Comparison of ENCODE assay signal across 8 mouse cellular contexts in the genomic region with DNA sequence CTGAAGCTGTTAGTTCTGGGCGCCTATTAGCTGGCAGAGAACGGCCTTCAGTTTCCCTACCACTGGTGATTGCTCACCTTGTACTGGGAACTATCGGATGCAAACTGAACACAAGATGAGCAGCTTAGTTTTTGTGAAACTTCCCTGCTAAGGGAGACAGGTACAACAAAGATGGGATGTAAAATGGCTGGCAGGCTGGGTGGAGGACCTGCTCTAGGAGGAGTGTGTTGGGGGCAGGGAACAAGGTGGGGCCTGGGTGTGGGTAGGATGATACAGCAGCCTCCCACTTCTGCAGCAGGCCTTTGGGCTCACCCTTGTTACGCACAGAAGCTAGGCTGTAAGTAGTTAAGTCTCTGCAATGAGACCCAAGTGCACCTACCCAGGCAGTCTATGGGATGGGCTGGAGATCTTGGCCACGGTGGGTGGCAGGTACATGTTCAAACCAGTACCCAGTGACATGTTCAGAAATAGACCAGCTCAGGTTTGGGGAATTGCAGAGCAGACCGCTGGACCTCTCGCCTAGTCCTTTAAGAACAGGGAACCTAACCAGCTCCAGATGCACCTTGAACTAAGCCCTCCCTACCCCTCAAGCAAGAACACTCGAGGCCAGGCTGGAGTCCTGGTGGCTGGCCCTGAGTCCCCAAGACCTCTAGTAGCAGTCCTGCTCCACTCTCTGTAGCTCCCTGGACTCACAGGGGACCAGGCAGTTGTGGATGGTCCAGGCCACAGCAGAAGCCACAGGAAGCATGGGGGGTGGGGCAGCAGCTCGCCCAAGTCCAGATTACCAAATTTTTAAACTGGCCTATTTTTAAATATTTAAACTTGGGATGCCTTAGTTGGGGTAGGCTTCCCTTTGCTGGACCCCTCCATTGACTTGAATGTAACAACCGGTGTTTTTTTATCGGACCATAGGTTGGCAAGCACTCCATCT. TPM values are rescaled to one million over a fixed set of nuclear protein-coding genes. Genes with fewer than 3 reads are reported as not detected.
DNase-seq lines count a peak whose midpoint lies in the region; ATAC-seq and TF ChIP-seq lines count a peak whose summit lies in the region.

No protein-coding gene starts in this region.

- no peak for DNase-seq in left cerebral cortex, adult 2 months (ENCODE audit: extremely low spot score in 1 of 2, low spot score in 2 of 2)
- no peak for DNase-seq in left cerebral cortex, adult 11 months (ENCODE audit: low spot score)
- peak; percentile 30 for DNase-seq in gastrocnemius, postnatal 14 days
- peak; percentile 71 for DNase-seq in liver, embryonic 11.5 days (ENCODE audit: low spot score)
- peak; percentile 41 to 53 for DNase-seq in spleen, postnatal 14 days (ENCODE audit: low spot score in 2 of 2)
- no peak for DNase-seq in right cerebral cortex, postnatal 25 days
- DNase-seq in thymus, postnatal 36 days = no peak

- peaks cover 28% of the 10 kb centered on the region for H3K36me3 ChIP-seq in liver, embryonic 11.5 days (ENCODE audit: control insufficient read depth, insufficient read depth, low read length)

- H3K27ac ChIP-seq in left cerebral cortex, adult 2 months = peak overlapping the region; percentile 32; the same call in 1 of the 2 replicates
- H3K27ac ChIP-seq in bone marrow, adult 2 months (ENCODE audit: control insufficient read depth, insufficient read depth, low read depth, low read length, poor library complexity) = peak overlapping the region; percentile 62
- H3K27ac ChIP-seq in liver, embryonic 11.5 days (ENCODE audit: low read depth, low read length) = peak overlapping the region; percentile 99

- no peak for TF ChIP-seq POLR2A in bone marrow, adult 2 months (IDR thresholded peaks at IDR 0.05; ENCODE audit: borderline replicate concordance, control insufficient read depth, low read depth, low read length)

- WGBS in bone marrow, adult 2 months = 57% methylated on average over 11 of the region's 11 CpGs
- 47% methylated on average over 11 of the region's 11 CpGs for WGBS in liver, embryonic 11.5 days

- peak overlapping the region; percentile 99 for H3K4me2 ChIP-seq in liver, embryonic 11.5 days

- no peaks in the 10 kb centered on the region for H3K9me3 ChIP-seq in liver, embryonic 11.5 days (ENCODE audit: control insufficient read depth, low read length)

- no peak for TF ChIP-seq CTCF in left cerebral cortex, adult 2 months (IDR thresholded peaks at IDR 0.05)
- no peak for TF ChIP-seq CTCF in bone marrow, adult 2 months (IDR thresholded peaks at IDR 0.05; ENCODE audit: control insufficient read depth, insufficient read depth, low read length)

- H3K4me3 ChIP-seq in left cerebral cortex, adult 2 months = no peak overlapping the region
- no peak overlapping the region for H3K4me3 ChIP-seq in bone marrow, adult 2 months (replicated peaks; ENCODE audit: control insufficient read depth, low read depth, low read length)
- H3K4me3 ChIP-seq in liver, embryonic 11.5 days (ENCODE audit: low read depth, low read length) = peak overlapping the region; percentile 99; the same call in 1 of the 2 replicates

- H3K4me1 ChIP-seq in bone marrow, adult 2 months (ENCODE audit: control insufficient read depth, insufficient read depth, low read length) = peaks cover 1% of the 10 kb centered on the region; the same call in 1 of the 2 replicates
- H3K4me1 ChIP-seq in liver, embryonic 11.5 days (replicated peaks; ENCODE audit: control insufficient read depth, insufficient read depth, low read length) = peaks cover 46% of the 10 kb centered on the region

- H3K27me3 ChIP-seq in liver, embryonic 11.5 days (replicated peaks; ENCODE audit: control insufficient read depth, insufficient read depth, low read length) = no peaks in the 10 kb centered on the region

- peak overlapping the region; percentile 100 for H3K9ac ChIP-seq in liver, embryonic 11.5 days (ENCODE audit: low read depth, low read length)

- ATAC-seq in liver, embryonic 11.5 days (replicated peaks; ENCODE audit: low FRiP score) = peak; percentile 73

- intact Hi-C loops in left cerebral cortex, adult 2 months (cut with DNase I) = loop anchor here (5.0 kb wide), 1 partner anchor 539 kb away; no protein-coding TSS in a partner anchor
- intact Hi-C loops in gastrocnemius, postnatal 14 days (cut with DNase I; ENCODE audit: low total_unique reads) = no loop called here

RNA-seq across cellular contexts. Expression of gene Atf4, which starts 3.5 kb away (rescaled TPM):
- total RNA-seq in left cerebral cortex, adult 2 months (2021) = 100 to 1,000 TPM; 119 to 120 TPM
- 248 and 280 TPM in 2 replicates for polyA plus RNA-seq in bone marrow, adult 2 months (2011; ENCODE audit: insufficient read depth, insufficient read length, low replicate concordance, missing spikeins)
- 100 to 1,000 TPM; 101 to 102 TPM for total RNA-seq in gastrocnemius, postnatal 14 days (2021)
- polyA plus RNA-seq in liver, embryonic 11.5 days (2014; fragmentation: Nextera tagmentation; extraction: Ambion mirVana) = 186 and 188 TPM in 2 replicates

RNA-seq across cellular contexts. Expression of gene Rps19bp1, which starts 5.6 kb away (rescaled TPM):
- 10 to 100 TPM; 38.3 to 42.0 TPM for total RNA-seq in left cerebral cortex, adult 2 months (2021)
- polyA plus RNA-seq in bone marrow, adult 2 months (2011; ENCODE audit: insufficient read depth, insufficient read length, low replicate concordance, missing spikeins) = 21.3 and 53.7 TPM in 2 replicates
- total RNA-seq in gastrocnemius, postnatal 14 days (2021) = 10 to 100 TPM; 15.8 to 17.7 TPM
- polyA plus RNA-seq in liver, embryonic 11.5 days (2014; fragmentation: Nextera tagmentation; extraction: Ambion mirVana) = 75.4 and 80.8 TPM in 2 replicates

RNA-seq across cellular contexts. Expression of gene AC140267.1, which starts 22.9 kb away (rescaled TPM):
- 10 to 100 TPM; 20.0 to 28.1 TPM for total RNA-seq in left cerebral cortex, adult 2 months (2021)
- not detected in 2 replicates for polyA plus RNA-seq in bone marrow, adult 2 months (2011; ENCODE audit: insufficient read depth, insufficient read length, low replicate concordance, missing spikeins)
- 1 to 10 TPM; 2.2 to 6.2 TPM for total RNA-seq in gastrocnemius, postnatal 14 days (2021)
- polyA plus RNA-seq in liver, embryonic 11.5 days (2014; fragmentation: Nextera tagmentation; extraction: Ambion mirVana) = not detected in 2 replicates

RNA-seq across cellular contexts. Expression of gene Mief1, which starts 24.7 kb away (rescaled TPM):
- total RNA-seq in left cerebral cortex, adult 2 months (2021) = 10 to 100 TPM; 32.3 to 33.9 TPM
- 11.5 and 16.3 TPM in 2 replicates for polyA plus RNA-seq in bone marrow, adult 2 months (2011; ENCODE audit: insufficient read depth, insufficient read length, low replicate concordance, missing spikeins)
- 10 to 100 TPM; 20.7 TPM for total RNA-seq in gastrocnemius, postnatal 14 days (2021)
- 35.8 and 44.9 TPM in 2 replicates for polyA plus RNA-seq in liver, embryonic 11.5 days (2014; fragmentation: Nextera tagmentation; extraction: Ambion mirVana)

RNA-seq across cellular contexts. Expression of gene Cacna1i, which starts 28.5 kb away (rescaled TPM):
- 10 to 100 TPM; 72.7 to 75.9 TPM for total RNA-seq in left cerebral cortex, adult 2 months (2021)
- polyA plus RNA-seq in bone marrow, adult 2 months (2011; ENCODE audit: insufficient read depth, insufficient read length, low replicate concordance, missing spikeins) = 1.2 and 2.8 TPM in 2 replicates
- under 1 TPM; 0.02 to 0.07 TPM for total RNA-seq in gastrocnemius, postnatal 14 days (2021)
- 0.01 and 0.14 TPM in 2 replicates for polyA plus RNA-seq in liver, embryonic 11.5 days (2014; fragmentation: Nextera tagmentation; extraction: Ambion mirVana)

Comparison
In these comparisons a context has a peak if more than half of its experiments do, and no peak if none do; other contexts are left out.
1. DNase-seq: peak in gastrocnemius, postnatal 14 days (single experiment), liver, embryonic 11.5 days (single experiment) and spleen, postnatal 14 days (2 of 2); none in left cerebral cortex, adult 2 months (0 of 2), left cerebral cortex, adult 11 months (single experiment), right cerebral cortex, postnatal 25 days (single experiment) and thymus, postnatal 36 days (0 of 2).
2. H3K27ac ChIP-seq: peak in every context shown above with its lines; median percentile 99 in liver, embryonic 11.5 days; 62 in bone marrow, adult 2 months; 32 in left cerebral cortex, adult 2 months.